Mouse (Mus musculus) small intestine, adult 2 months (tissue): ENCODE data around the gene Ppp4r1.

Experiments used
- CTCF ChIP-seq: fragments of 200-500 bp; IDR thresholded peaks from 2 replicates; pipeline ENCODE4 v1.5.1; 2012; ENCODE audit warnings: low read depth, mild to moderate bottlenecking, control low read depth, inconsistent platforms, low read length, moderate library complexity, mixed read lengths; ENCODE audit not compliant: insufficient replicate concordance, insufficient read length; ENCODE audit errors: extremely low read depth
- POLR2A ChIP-seq: fragments of 200-500 bp; IDR thresholded peaks from 2 replicates; pipeline ENCODE4 v1.6.1; 2012; ENCODE audit warnings: low read depth, mild to moderate bottlenecking, control low read depth, inconsistent platforms, low read length, moderate library complexity

DNA sequence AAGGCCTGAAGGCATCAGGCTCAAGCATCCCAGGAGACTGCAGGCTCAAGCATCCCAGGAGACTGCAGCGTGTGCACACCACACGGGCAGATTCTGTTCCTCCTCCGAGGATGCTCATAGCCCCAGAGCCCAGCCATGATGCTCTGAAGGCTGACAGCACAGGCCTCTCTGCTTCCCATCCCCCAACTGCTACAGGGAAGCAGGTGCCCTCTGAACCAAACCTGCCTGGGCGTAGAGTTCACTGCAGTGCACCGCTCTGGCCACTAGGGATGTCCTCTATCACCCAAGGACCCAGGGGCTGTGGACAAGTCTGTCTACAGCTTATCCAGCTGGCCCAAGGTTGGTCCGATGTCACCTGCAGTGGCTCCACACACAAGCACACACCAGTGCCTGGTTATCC lies 90.3 kb downstream of the Ppp4r1 start:
- TF ChIP-seq CTCF (peak; percentile 58; the same call in 1 of the 2 replicates), POLR2A (no peak)
